Mouse (Mus musculus) kidney, embryonic 15.5 days (tissue): ENCODE measurements at regions not wholly inside any gene's neighbourhood (a gene's known extent, or its start where the extent isn't known, plus 50 kb on each side); places are given as distances from the start of the nearest gene placed in this dataset.

Experiments used
- ATAC-seq: fragments of 200-750 bp; cut with Nextera tagmentation; replicated peaks from 2 replicates; pipeline ENCODE4 v1.8.0; 2017; ENCODE audit warnings: moderate TSS enrichment; ENCODE audit not compliant: low FRiP score
- H3K27ac ChIP-seq: fragments of 300-500 bp; sonication (generic); 2 replicates; pipeline ENCODE4 v1.5.1; 2015; ENCODE audit warnings: mild to moderate bottlenecking, inconsistent platforms
- H3K27me3 ChIP-seq: fragments of 300-500 bp; sonication (generic); 2 replicates; pipeline ENCODE4 v1.6.1; 2015; ENCODE audit warnings: inconsistent platforms
- H3K36me3 ChIP-seq: fragments of 300-500 bp; sonication (generic); 2 replicates; pipeline ENCODE4 v1.6.1; 2015; ENCODE audit warnings: inconsistent platforms
- H3K4me1 ChIP-seq: fragments of 300-500 bp; sonication (generic); 2 replicates; pipeline ENCODE4 v1.6.1; 2015; ENCODE audit warnings: inconsistent platforms
- H3K4me2 ChIP-seq: fragments of 300-500 bp; sonication (generic); 2 replicates; pipeline ENCODE4 v1.6.1; 2015; ENCODE audit warnings: moderate library complexity, mild to moderate bottlenecking, inconsistent platforms
- H3K4me3 ChIP-seq: fragments of 300-500 bp; sonication (generic); replicated peaks from 2 replicates; pipeline ENCODE4 v1.5.1; 2015; ENCODE audit warnings: mild to moderate bottlenecking, inconsistent platforms
- H3K9ac ChIP-seq: fragments of 300-500 bp; sonication (generic); 2 replicates; pipeline ENCODE4 v1.6.1; 2015; ENCODE audit warnings: mild to moderate bottlenecking, inconsistent platforms
- H3K9me3 ChIP-seq: fragments of 300-500 bp; sonication (generic); replicated peaks from 2 replicates; pipeline ENCODE4 v1.6.1; 2016; ENCODE audit warnings: inconsistent platforms
- WGBS: fragments of 180-500 bp; shearing (Covaris S2); methylation state at CpG from one replicate; pipeline ENCODE4 v1.1.7; 2015; ENCODE audit warnings: mixed read lengths; 5-methylcytosine and 5-hydroxymethylcytosine counted together

DNA sequence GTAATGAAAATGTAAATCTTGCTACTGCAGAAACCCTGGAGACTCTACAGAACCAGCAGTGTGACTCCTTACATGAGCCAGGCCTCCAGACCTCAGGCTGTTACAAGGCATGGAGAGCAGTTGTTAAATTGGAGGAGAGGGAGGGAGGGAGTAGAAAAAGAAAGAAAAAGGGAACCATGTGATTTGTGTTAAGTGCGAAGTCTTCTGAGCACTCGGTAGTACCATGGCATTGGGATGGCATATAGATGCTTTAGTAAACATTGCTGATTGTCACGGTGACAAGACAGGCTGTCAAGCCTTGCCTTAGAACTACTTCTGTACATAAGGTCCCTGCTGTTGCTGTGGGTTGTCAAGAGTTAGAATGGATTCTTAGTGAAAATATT is 189.6 kb upstream of the Dph6 start:
- Histone ChIP-seq H3K27ac (no peak overlapping the region), H3K4me2 (no peak overlapping the region), H3K27me3 (no peaks in the 10 kb centered on the region), H3K9ac (no peak overlapping the region), H3K36me3 (no peaks in the 10 kb centered on the region), H3K9me3 (no peaks in the 10 kb centered on the region), H3K4me3 (no peak overlapping the region), H3K4me1 (no peaks in the 10 kb centered on the region)
- no peak for ATAC-seq
- 84% methylated on average over 3 of the region's 3 CpGs for WGBS

DNA sequence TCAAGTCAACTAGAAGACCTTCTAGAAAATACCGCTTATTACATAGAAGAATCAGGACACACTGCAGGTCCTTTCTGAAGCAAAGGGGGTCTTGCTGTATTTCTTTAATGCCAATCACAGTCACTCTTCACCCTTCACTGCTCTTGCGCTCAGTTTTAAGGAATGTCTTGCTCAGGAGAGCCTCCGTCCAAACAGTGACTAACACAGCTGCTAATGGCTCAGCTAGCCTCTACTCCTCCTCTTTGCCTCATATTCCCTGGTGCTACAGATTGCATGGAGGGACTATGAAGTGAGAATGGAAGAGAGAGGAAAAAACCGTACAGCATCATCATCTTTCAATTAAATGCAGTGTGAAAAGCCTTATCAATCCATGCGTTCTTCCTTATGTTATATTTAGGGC is 193.7 kb upstream of the Dph6 start:
- Histone ChIP-seq H3K4me3 (no peak overlapping the region), H3K4me1 (no peaks in the 10 kb centered on the region), H3K27me3 (no peaks in the 10 kb centered on the region), H3K36me3 (no peaks in the 10 kb centered on the region), H3K9me3 (no peaks in the 10 kb centered on the region), H3K27ac (no peak overlapping the region), H3K4me2 (no peak overlapping the region), H3K9ac (no peak overlapping the region)
- WGBS = 66% methylated on average over 5 of the region's 5 CpGs
- peak; percentile 83 for ATAC-seq

DNA sequence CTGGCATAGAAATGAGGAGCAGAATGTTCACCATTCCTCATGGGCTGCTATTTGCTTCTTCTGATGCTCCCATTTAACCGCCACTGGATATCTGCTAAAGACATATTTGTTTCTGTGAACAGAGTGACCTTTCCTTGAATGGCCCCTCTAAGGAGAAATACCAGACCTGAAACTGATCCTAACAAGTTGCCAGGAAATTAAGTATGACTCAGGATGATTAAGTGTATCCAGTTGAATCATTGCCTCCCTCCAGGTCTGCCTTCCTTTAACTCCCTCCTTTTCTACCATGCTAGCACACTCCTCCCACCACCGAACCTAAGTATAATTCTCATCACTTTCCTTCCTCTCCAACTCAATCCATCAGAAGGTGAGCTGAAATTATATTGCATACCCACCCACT is 194.2 kb upstream of the Dph6 start:
- WGBS = 48% methylated on average over 2 of the region's 2 CpGs

DNA sequence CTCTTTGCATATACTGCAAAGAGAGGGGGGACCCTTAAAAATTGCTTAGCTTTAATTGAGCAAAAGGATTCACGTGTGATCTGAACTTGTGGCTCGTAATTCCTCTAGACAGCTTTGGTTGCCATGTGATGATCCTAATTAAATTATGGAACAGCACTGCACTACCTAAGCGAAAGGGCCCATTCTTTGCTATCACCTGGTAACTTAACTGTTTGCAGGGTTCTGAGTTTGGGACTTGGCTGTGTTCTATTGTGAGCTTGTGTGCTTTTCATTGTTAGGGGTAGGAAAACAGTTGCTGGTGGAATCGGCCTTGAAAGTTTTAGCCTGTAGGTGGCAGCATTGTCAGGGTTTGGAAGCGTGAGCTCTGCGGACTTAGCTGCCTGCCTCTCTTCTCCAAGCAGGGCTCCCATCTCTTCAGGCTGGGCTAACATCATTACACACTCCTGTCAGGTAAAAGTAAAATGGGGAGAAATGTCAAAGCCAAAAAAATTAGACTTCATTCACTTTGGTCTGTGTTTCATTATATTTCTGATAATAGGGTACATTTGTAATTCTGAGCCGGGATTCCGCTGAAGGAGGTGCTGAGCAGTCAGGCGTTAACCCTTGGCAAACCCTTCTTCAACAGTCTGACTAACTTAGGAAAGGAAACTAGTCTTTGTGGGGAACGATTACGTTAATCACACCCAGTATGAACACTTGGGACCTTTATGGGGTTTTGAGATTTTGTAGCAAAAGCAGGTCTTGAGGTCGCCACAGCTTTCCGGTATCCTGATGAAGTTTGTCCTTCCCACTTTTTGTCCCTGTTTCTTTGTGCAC is 199.2 kb upstream of the Dph6 start:
- Histone ChIP-seq H3K36me3 (no peaks in the 10 kb centered on the region), H3K4me2 (peak overlapping the region; percentile 37), H3K4me1 (0 out of 2 replicates have a peak, but pooled peaks cover 3% of the 10 kb centered on the region), H3K9me3 (no peaks in the 10 kb centered on the region), H3K27ac (no peak overlapping the region), H3K27me3 (no peaks in the 10 kb centered on the region), H3K9ac (no peak overlapping the region), H3K4me3 (no peak overlapping the region)
- WGBS = 39% methylated on average over 13 of the region's 13 CpGs
- ATAC-seq = peak; percentile 87

More for the DNA sequence above, 194.2 kb upstream of the Dph6 start:
- H3K4me1 ChIP-seq = no peaks in the 10 kb centered on the region
- H3K27me3 ChIP-seq = no peaks in the 10 kb centered on the region
- no peak overlapping the region for H3K4me3 ChIP-seq
- no peaks in the 10 kb centered on the region for H3K36me3 ChIP-seq
- H3K4me2 ChIP-seq = no peak overlapping the region
- H3K9me3 ChIP-seq = no peaks in the 10 kb centered on the region
- ATAC-seq = 0 out of 2 replicates have a peak, but pooled peaks have one; percentile 33
- H3K27ac ChIP-seq = no peak overlapping the region
- H3K9ac ChIP-seq = no peak overlapping the region

DNA sequence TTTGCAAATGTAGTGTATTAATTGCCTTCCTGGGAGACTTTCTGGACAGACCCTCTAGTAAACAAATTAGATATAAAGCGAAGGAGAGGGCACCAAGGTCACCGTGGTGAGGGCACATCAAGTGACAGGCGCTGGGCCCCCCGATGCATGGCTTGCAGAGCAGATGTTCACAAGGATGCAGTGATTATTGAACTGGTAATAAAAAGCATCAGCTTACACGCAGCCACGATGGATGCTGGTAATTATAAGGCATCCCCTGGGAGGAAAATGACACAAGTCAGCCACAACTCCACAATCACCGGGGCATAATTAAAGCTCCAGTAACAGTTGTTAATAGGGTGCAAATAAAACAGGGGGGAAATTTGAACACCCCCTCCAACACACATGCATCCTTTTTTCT is 217.5 kb upstream of the Dph6 start:
- WGBS = 18% methylated on average over 7 of the region's 7 CpGs
- ATAC-seq = no peak

DNA sequence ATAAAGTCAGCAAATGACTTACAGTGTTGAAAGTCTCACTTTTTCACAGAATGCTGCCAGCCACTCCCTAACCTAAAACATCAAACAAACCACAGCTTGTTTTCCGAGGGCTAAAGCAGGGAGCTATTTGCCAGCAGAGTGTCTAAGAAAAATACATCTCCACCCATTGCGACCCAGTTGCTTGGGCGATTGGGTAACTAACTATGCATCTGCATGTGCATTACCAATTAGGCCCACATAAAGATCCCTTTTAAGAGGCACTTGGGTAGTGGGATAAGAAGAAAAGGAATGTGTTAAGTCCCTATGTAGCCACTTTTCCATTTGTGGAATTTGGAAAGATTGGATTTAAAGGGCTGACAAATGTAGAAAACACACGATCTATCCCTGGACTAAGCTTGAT is 218.3 kb upstream of the Dph6 start:
- H3K27ac ChIP-seq = no peak overlapping the region
- no peaks in the 10 kb centered on the region for H3K36me3 ChIP-seq
- H3K9ac ChIP-seq = no peak overlapping the region
- H3K9me3 ChIP-seq = no peaks in the 10 kb centered on the region
- no peak overlapping the region for H3K4me3 ChIP-seq
- no peak for ATAC-seq
- no peaks in the 10 kb centered on the region for H3K4me1 ChIP-seq
- H3K4me2 ChIP-seq = no peak overlapping the region
- no peaks in the 10 kb centered on the region for H3K27me3 ChIP-seq
- 49% methylated on average over 4 of the region's 4 CpGs for WGBS

More for the DNA sequence above, 217.5 kb upstream of the Dph6 start:
- Histone ChIP-seq H3K27ac (no peak overlapping the region), H3K4me3 (no peak overlapping the region), H3K27me3 (no peaks in the 10 kb centered on the region), H3K4me1 (no peaks in the 10 kb centered on the region), H3K9me3 (no peaks in the 10 kb centered on the region), H3K9ac (no peak overlapping the region), H3K4me2 (no peak overlapping the region), H3K36me3 (no peaks in the 10 kb centered on the region)

DNA sequence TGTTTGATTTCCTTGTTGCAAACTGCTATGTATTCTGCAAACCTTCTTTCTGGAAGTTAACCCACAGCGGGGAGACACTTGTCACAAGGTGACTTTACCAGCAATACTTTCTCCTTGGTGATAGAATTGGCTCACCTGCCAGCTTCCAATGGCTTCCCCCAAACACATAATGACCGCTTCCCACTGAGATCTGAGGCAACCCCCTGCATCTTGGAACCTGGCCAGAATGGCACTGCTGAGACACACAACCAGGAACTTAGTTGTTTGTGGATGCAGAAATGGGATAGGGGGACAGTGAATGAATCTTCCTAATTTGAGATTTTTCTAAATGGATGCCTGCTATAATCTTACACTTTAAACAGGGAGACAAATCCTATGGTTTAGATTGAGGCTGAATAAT is 224.3 kb upstream of the Dph6 start:
- no peak overlapping the region for H3K4me3 ChIP-seq
- 77% methylated on average over 2 of the region's 2 CpGs for WGBS
- no peaks in the 10 kb centered on the region for H3K27me3 ChIP-seq
- no peak overlapping the region for H3K4me2 ChIP-seq
- no peak overlapping the region for H3K9ac ChIP-seq
- H3K36me3 ChIP-seq = no peaks in the 10 kb centered on the region
- H3K4me1 ChIP-seq = no peaks in the 10 kb centered on the region
- no peaks in the 10 kb centered on the region for H3K9me3 ChIP-seq
- ATAC-seq = no peak
- H3K27ac ChIP-seq = no peak overlapping the region

DNA sequence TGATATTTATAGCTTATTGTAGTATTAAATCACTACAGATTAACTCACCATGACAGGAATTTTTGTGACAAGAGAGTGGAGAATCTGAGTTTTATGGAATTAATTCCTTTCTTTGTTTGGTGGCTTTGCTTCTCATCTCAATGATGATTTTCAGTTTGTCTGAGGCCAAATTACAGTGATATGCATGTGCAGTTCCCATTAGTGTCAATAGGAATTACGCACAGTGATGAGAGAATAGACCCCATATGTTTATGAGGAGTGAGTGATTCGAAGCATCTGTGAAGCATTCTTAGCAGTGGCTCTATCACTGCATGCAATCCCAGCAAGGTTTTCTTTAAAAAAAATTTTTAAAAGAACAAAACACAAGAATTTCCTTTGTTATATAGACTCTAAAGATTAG is 225.0 kb upstream of the Dph6 start:
- H3K27me3 ChIP-seq = no peaks in the 10 kb centered on the region
- no peaks in the 10 kb centered on the region for H3K36me3 ChIP-seq
- no peak overlapping the region for H3K4me3 ChIP-seq
- no peak overlapping the region for H3K27ac ChIP-seq
- no peaks in the 10 kb centered on the region for H3K4me1 ChIP-seq
- no peak overlapping the region for H3K4me2 ChIP-seq
- H3K9me3 ChIP-seq = no peaks in the 10 kb centered on the region
- no peak for ATAC-seq
- WGBS = 78% methylated on average over 2 of the region's 2 CpGs
- H3K9ac ChIP-seq = no peak overlapping the region

DNA sequence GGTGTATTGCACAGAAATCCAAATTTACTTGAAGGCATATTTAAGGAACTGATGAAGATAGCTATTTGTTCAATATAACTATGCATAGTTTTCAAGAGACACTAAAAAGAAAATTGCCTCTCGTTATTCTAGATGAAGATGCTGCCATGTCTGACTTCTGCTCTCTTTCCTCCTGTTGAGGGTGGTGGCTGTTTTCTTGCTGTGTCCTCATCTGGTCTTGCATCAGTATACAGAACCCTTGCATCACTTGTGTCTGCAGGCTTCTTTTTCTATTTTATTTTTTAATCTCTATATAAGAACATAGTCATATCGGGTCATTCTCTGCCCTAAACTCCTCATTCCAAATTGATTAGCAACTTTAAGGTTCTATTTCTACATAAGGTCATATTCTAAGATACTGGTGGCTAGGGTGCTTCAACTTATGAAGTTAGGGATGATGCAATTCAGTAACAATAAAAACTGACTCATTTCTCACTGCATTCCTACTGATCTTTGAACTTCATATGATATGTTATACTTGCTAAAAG is 231.0 kb upstream of the Dph6 start:
- Histone ChIP-seq H3K27me3 (no peaks in the 10 kb centered on the region), H3K9ac (no peak overlapping the region), H3K4me2 (no peak overlapping the region), H3K4me1 (no peaks in the 10 kb centered on the region), H3K9me3 (no peaks in the 10 kb centered on the region), H3K4me3 (no peak overlapping the region), H3K27ac (no peak overlapping the region), H3K36me3 (no peaks in the 10 kb centered on the region)
- no peak for ATAC-seq
- 90% methylated on average over 2 of the region's 2 CpGs for WGBS

DNA sequence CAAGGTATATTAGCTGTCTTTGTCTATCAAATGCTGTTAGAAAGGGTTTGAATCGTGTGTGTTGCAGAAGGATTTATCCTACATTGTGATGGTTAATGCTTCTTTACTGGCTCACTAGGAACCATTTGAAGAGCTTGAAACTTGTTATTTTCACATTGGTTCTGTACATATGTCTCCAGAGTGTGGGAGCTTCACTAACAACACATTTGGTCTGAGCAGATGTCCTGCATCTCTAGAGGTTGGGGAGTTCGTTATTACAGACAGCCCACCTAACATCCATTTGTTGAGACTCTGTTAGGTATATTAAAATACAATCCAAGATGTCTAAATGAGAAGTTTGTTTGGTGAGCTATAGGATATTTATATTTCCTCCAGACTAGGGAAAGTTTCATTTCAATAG is 244.0 kb upstream of the Dph6 start:
- WGBS = 72% methylated on average over 2 of the region's 2 CpGs
- Histone ChIP-seq H3K9ac (no peak overlapping the region), H3K4me2 (no peak overlapping the region), H3K4me3 (no peak overlapping the region), H3K9me3 (no peaks in the 10 kb centered on the region), H3K27ac (no peak overlapping the region), H3K36me3 (no peaks in the 10 kb centered on the region), H3K27me3 (no peaks in the 10 kb centered on the region), H3K4me1 (no peaks in the 10 kb centered on the region)
- ATAC-seq = no peak

DNA sequence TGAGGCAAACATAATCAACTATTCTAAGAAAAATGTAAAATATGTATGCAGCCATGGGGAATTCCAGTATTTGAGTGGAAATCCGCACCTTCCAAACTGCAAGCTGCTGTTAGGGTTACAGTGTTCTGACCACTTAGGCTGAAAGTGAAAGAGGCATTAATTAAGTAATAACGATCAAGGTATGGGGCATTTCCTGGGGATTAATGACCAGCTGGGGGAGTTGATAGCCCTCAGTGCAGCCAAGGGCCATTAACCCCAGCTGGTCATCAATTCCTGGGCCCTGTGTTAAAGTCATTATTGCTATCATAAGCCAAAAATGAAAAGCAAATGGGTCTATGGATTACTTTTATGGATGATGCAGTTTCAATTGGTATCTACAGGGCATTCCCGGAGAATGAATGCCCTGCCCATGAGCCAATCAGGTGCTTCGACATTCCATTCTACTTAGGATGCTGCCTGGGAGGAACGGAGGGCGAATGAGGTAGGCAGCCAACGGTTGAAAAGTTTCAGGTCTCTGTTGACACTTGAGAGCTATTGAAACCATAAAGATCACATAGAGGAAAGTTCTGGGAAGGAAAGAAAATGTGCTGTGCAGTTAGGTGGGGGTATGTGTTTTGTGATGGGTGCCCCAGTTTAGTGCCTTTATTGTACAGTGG is 257.2 kb upstream of the Dph6 start:
- Histone ChIP-seq H3K4me1 (peaks cover 7% of the 10 kb centered on the region), H3K27me3 (no peaks in the 10 kb centered on the region), H3K4me3 (no peak overlapping the region), H3K9ac (no peak overlapping the region), H3K4me2 (no peak overlapping the region), H3K27ac (no peak overlapping the region), H3K9me3 (no peaks in the 10 kb centered on the region), H3K36me3 (no peaks in the 10 kb centered on the region)
- ATAC-seq = peak; percentile 79
- 28% methylated on average over 7 of the region's 7 CpGs for WGBS

DNA sequence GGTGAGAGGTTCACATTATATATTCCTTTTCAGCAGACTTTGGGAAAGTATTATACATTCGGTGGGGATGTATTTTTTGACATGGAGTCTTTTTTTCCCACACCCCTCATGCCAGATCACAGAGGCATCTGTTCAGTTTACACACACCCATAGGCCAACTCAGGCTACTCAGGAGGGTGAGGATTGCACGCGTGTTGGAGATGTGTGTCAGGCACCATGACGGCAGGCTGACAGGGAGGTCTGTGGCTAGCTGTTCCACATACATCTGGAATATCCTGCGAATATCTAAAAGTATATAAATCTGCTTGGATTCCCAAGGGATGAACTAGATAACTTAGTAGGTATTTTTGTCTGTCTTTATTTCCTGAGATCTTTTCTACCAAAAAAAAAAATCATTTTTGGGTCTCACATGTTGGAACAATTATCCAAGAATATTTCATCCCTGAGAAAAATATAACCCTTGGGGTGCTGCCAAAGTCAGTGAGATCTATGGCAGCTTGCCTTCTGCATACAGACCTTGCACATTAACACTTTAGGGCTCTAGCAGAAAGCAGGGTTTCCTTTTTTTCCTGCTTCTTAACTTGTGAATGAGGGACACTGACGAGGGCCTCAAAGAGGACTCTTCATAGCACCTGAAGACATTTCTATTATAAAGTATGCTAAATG is 260.4 kb upstream of the Dph6 start:
- WGBS = 63% methylated on average over 6 of the region's 6 CpGs
- Histone ChIP-seq H3K27me3 (no peaks in the 10 kb centered on the region), H3K36me3 (no peaks in the 10 kb centered on the region), H3K4me1 (peaks cover 14% of the 10 kb centered on the region), H3K9ac (no peak overlapping the region), H3K27ac (no peak overlapping the region), H3K4me2 (no peak overlapping the region), H3K4me3 (no peak overlapping the region), H3K9me3 (no peaks in the 10 kb centered on the region)
- ATAC-seq = no peak
